Comparison of ENCODE assay signal across 10 mouse cellular contexts in genomic region chr11:43618403-43618802, GRCm38 (mm10). TPM values are rescaled to one million over a fixed set of nuclear protein-coding genes. Genes with fewer than 3 reads are reported as not detected.
A peak's percentile ranks its signal among the peaks of the same experiment; 100 is the strongest.
DNase-seq lines count a peak whose midpoint lies in the region; ATAC-seq and TF ChIP-seq lines count a peak whose summit lies in the region.
"Had no signal": no experiment of that assay in that cellular context is flagged by ENCODE, and none has a peak within 500 bp of the region (broad histone marks: within the 10 kb centered on the region; RNA-seq: fewer than 3 reads in every experiment).

No protein-coding gene starts in this region.

- H3K27me3 ChIP-seq in intestine, embryonic 14.5 days (replicated peaks; ENCODE audit: control insufficient read depth, insufficient read depth, low read length) = no peaks in the 10 kb centered on the region
- no peaks in the 10 kb centered on the region for H3K27me3 ChIP-seq in intestine, postnatal 0 days (replicated peaks; ENCODE audit: control insufficient read depth, insufficient read depth, low read length)
- no peaks in the 10 kb centered on the region for H3K27me3 ChIP-seq in embryonic facial prominence, embryonic 13.5 days
- no peaks in the 10 kb centered on the region for H3K27me3 ChIP-seq in midbrain, embryonic 14.5 days (ENCODE audit: control insufficient read depth, insufficient read depth, low read length)
- H3K27me3 ChIP-seq: liver, embryonic 15.5 days had no signal

- H3K9ac ChIP-seq in intestine, embryonic 14.5 days (ENCODE audit: low read length) = no peak overlapping the region
- no peak overlapping the region for H3K9ac ChIP-seq in intestine, postnatal 0 days (ENCODE audit: low read depth, low read length)
- no peak overlapping the region for H3K9ac ChIP-seq in embryonic facial prominence, embryonic 13.5 days
- H3K9ac ChIP-seq in midbrain, embryonic 14.5 days (replicated peaks; ENCODE audit: low read length) = no peak overlapping the region
- H3K9ac ChIP-seq: liver, embryonic 15.5 days had no signal

- no peak for TF ChIP-seq CTCF in intestine, postnatal 0 days (IDR thresholded peaks at IDR 0.05; ENCODE audit: low read depth)

- peaks cover 16% of the 10 kb centered on the region for H3K4me1 ChIP-seq in intestine, embryonic 14.5 days (replicated peaks; ENCODE audit: control insufficient read depth, insufficient read depth, low read length)
- H3K4me1 ChIP-seq in intestine, postnatal 0 days (replicated peaks; ENCODE audit: control insufficient read depth, insufficient read depth, low read length) = no peaks in the 10 kb centered on the region
- H3K4me1 ChIP-seq in embryonic facial prominence, embryonic 13.5 days = 0 out of 2 replicates have a peak, but pooled peaks cover 13% of the 10 kb centered on the region
- peaks cover 10% of the 10 kb centered on the region; the same call in 1 of the 2 replicates for H3K4me1 ChIP-seq in midbrain, embryonic 14.5 days (ENCODE audit: control insufficient read depth, insufficient read depth, low read length)

- DNase-seq in intestine, embryonic 14.5 days (ENCODE audit: low spot score) = no peak
- peak; percentile 17 to 28 for DNase-seq in heart, postnatal 14 days
- DNase-seq in midbrain, embryonic 14.5 days = peak; percentile 9
- no peak for DNase-seq in ovary, adult 18-20 months (ENCODE audit: low spot score)
- DNase-seq in testis, postnatal 14 days (ENCODE audit: low spot score) = no peak

- no peaks in the 10 kb centered on the region for H3K36me3 ChIP-seq in intestine, embryonic 14.5 days (ENCODE audit: control insufficient read depth, insufficient read depth, low read length)
- H3K36me3 ChIP-seq in intestine, postnatal 0 days (ENCODE audit: control insufficient read depth, insufficient read depth) = no peaks in the 10 kb centered on the region
- no peaks in the 10 kb centered on the region for H3K36me3 ChIP-seq in embryonic facial prominence, embryonic 13.5 days
- H3K36me3 ChIP-seq in midbrain, embryonic 14.5 days (ENCODE audit: control insufficient read depth, insufficient read depth, low read length) = no peaks in the 10 kb centered on the region
- H3K36me3 ChIP-seq: liver, embryonic 15.5 days had no signal

- peak overlapping the region; percentile 45; the same call in 1 of the 2 replicates for H3K27ac ChIP-seq in intestine, embryonic 14.5 days (ENCODE audit: low read depth)
- H3K27ac ChIP-seq in intestine, postnatal 0 days (ENCODE audit: low read depth, low read length) = no peak overlapping the region
- no peak overlapping the region for H3K27ac ChIP-seq in embryonic facial prominence, embryonic 13.5 days
- no peak overlapping the region; the same call in 1 of the 2 replicates for H3K27ac ChIP-seq in midbrain, embryonic 14.5 days (replicated peaks; ENCODE audit: low read depth, low read length)
- H3K27ac ChIP-seq: liver, embryonic 15.5 days had no signal

- H3K9me3 ChIP-seq in intestine, embryonic 14.5 days (ENCODE audit: control insufficient read depth, low read length) = no peaks in the 10 kb centered on the region
- 0 out of 2 replicates have a peak, but pooled peaks cover 3% of the 10 kb centered on the region for H3K9me3 ChIP-seq in intestine, postnatal 0 days (ENCODE audit: control insufficient read depth)
- H3K9me3 ChIP-seq in embryonic facial prominence, embryonic 13.5 days = no peaks in the 10 kb centered on the region
- H3K9me3 ChIP-seq in midbrain, embryonic 14.5 days (ENCODE audit: control insufficient read depth, low read length) = no peaks in the 10 kb centered on the region
- H3K9me3 ChIP-seq: liver, embryonic 15.5 days had no signal

- intact Hi-C loops in heart, postnatal 14 days (cut with DNase I) = no loop called here

- ATAC-seq in intestine, embryonic 14.5 days (replicated peaks; ENCODE audit: low FRiP score, low TSS enrichment, low read depth) = no peak
- no peak for ATAC-seq in intestine, postnatal 0 days
- 0 out of 2 replicates have a peak, but pooled peaks have one; percentile 18 for ATAC-seq in embryonic facial prominence, embryonic 13.5 days (ENCODE audit: insufficient number of reproducible peaks, insufficient read depth, low FRiP score, low TSS enrichment, low read depth)
- peak; percentile 44; the same call in 1 of the 2 replicates for ATAC-seq in midbrain, embryonic 14.5 days (ENCODE audit: low FRiP score, low TSS enrichment)
- no peak for ATAC-seq in megakaryocyte progenitor cell, adult 5-6 weeks (replicated peaks; ENCODE audit: poor library complexity)

- no peak overlapping the region for H3K4me3 ChIP-seq in intestine, embryonic 14.5 days (ENCODE audit: low read depth, low read length)
- no peak overlapping the region for H3K4me3 ChIP-seq in intestine, postnatal 0 days (ENCODE audit: low read depth, low read length)
- no peak overlapping the region for H3K4me3 ChIP-seq in embryonic facial prominence, embryonic 13.5 days
- no peak overlapping the region for H3K4me3 ChIP-seq in midbrain, embryonic 14.5 days (replicated peaks; ENCODE audit: low read depth, low read length)
- H3K4me3 ChIP-seq: liver, embryonic 15.5 days had no signal

- H3K4me2 ChIP-seq in intestine, embryonic 14.5 days (ENCODE audit: low read length) = no peak overlapping the region
- no peak overlapping the region for H3K4me2 ChIP-seq in intestine, postnatal 0 days (replicated peaks; ENCODE audit: low read depth)
- H3K4me2 ChIP-seq in embryonic facial prominence, embryonic 13.5 days = no peak overlapping the region
- H3K4me2 ChIP-seq in midbrain, embryonic 14.5 days (ENCODE audit: low read length) = no peak overlapping the region
- H3K4me2 ChIP-seq: liver, embryonic 15.5 days had no signal

- WGBS in intestine, embryonic 14.5 days = 67% methylated on average over 7 of the region's 7 CpGs
- WGBS in intestine, postnatal 0 days = 63% methylated on average over 7 of the region's 7 CpGs
- 63% methylated on average over 7 of the region's 7 CpGs for WGBS in embryonic facial prominence, embryonic 13.5 days
- 43% methylated on average over 7 of the region's 7 CpGs for WGBS in midbrain, embryonic 14.5 days

RNA-seq across cellular contexts. Expression of gene Fabp6, which starts 17.1 kb away (rescaled TPM):
- 0.43 TPM in 1 of 2 replicates, not detected in the other for polyA plus RNA-seq in intestine, embryonic 14.5 days (2014; fragmentation: Nextera tagmentation; extraction: Ambion mirVana)
- 88.4 and 127 TPM in 2 replicates for polyA plus RNA-seq in intestine, postnatal 0 days (2015; fragmentation: Nextera tagmentation; extraction: Ambion mirVana)
- polyA plus RNA-seq in embryonic facial prominence, embryonic 13.5 days (2015; fragmentation: Nextera tagmentation; extraction: Ambion mirVana) = 26.5 TPM in 1 of 2 replicates, not detected in the other
- not detected for total RNA-seq in heart, postnatal 14 days (2021)
- not detected in 2 replicates for polyA plus RNA-seq in midbrain, embryonic 14.5 days (2014; fragmentation: Nextera tagmentation; extraction: Ambion mirVana)
- total RNA-seq in megakaryocyte progenitor cell, adult 5-6 weeks (2015) = not detected in 2 replicates
- total RNA-seq in megakaryocyte progenitor cell, adult 5-6 weeks (2017) = not detected in 2 replicates
- total RNA-seq: granulocyte monocyte progenitor cell, adult 5-6 weeks had no signal
- polyA plus RNA-seq: liver, embryonic 15.5 days had no signal

RNA-seq across cellular contexts. Expression of gene 4933415A04Rik, which starts 31.6 kb away (rescaled TPM):
- polyA plus RNA-seq in intestine, embryonic 14.5 days (2014; fragmentation: Nextera tagmentation; extraction: Ambion mirVana) = 6.4 and 6.8 TPM in 2 replicates
- polyA plus RNA-seq in intestine, postnatal 0 days (2015; fragmentation: Nextera tagmentation; extraction: Ambion mirVana) = 5.3 and 7.9 TPM in 2 replicates
- 3.5 and 4.2 TPM in 2 replicates for polyA plus RNA-seq in embryonic facial prominence, embryonic 13.5 days (2015; fragmentation: Nextera tagmentation; extraction: Ambion mirVana)
- total RNA-seq in heart, postnatal 14 days (2021) = 1 to 10 TPM; 1.2 to 1.6 TPM
- 3.2 and 3.9 TPM in 2 replicates for polyA plus RNA-seq in midbrain, embryonic 14.5 days (2014; fragmentation: Nextera tagmentation; extraction: Ambion mirVana)
- total RNA-seq in megakaryocyte progenitor cell, adult 5-6 weeks (2015) = not detected in 2 replicates
- total RNA-seq in megakaryocyte progenitor cell, adult 5-6 weeks (2017) = not detected in 2 replicates
- total RNA-seq: granulocyte monocyte progenitor cell, adult 5-6 weeks had no signal

Comparison
In these comparisons a context has a peak if more than half of its experiments do, and no peak if none do; other contexts are left out.
1. ATAC-seq: peak in embryonic facial prominence, embryonic 13.5 days (single experiment) and midbrain, embryonic 14.5 days (single experiment); none in intestine, embryonic 14.5 days (single experiment), intestine, postnatal 0 days (single experiment) and megakaryocyte progenitor cell, adult 5-6 weeks (single experiment).
2. DNase-seq: peak in heart, postnatal 14 days (2 of 2) and midbrain, embryonic 14.5 days (single experiment); none in intestine, embryonic 14.5 days (single experiment), ovary, adult 18-20 months (single experiment) and testis, postnatal 14 days (single experiment).